Mouse (Mus musculus): ENCODE data around the gene Pcyox1.

DNA sequence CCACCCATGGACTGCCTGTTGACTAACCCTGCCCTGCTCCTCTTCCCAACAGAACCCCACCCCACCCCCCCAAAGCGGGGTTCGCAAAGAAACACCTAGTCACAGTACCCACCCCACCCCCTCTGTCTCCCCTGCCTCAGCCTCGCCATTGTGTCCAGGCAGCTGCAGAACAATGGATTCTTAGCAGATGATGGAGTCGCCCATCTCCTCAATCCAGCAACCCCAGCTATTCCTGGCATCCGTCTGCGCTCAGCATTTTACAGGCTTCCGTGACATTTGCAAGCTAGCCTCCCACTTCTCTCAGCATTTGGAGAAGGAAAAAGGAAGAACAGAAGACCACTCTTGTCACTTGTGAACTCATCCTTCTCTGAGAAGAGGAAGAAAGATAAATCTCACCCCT lies 53.3 kb downstream of the Pcyox1 start:
- TF ChIP-seq CTCF (IDR thresholded peaks at IDR 0.05; ENCODE audit: low read depth) (no peak), EP300 (IDR thresholded peaks at IDR 0.05; ENCODE audit: low read depth) (no peak)

Data from liver, postnatal 0 days (tissue).